Mouse (Mus musculus): ENCODE results near the gene Colgalt1.

DNA sequence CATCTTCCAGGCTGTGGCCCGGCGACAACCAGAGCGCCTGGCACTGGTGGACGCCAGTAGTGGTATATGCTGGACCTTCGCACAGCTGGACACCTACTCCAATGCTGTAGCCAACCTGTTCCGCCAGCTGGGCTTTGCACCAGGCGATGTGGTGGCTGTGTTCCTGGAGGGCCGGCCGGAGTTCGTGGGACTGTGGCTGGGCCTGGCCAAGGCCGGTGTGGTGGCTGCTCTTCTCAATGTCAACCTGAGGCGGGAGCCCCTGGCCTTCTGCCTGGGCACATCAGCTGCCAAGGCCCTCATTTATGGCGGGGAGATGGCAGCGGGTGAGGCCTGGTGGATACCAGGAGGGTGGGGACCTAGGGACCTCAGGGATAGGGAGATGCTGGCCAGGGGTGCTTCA, 31.3 kb upstream of the Colgalt1 start:
- TF ChIP-seq POLR2A (IDR thresholded peaks at IDR 0.05; ENCODE audit: control insufficient read depth, low read depth, low read length) = no peak
- TF ChIP-seq CTCF (IDR thresholded peaks at IDR 0.05; ENCODE audit: control insufficient read depth, insufficient read depth, insufficient replicate concordance, low read depth, low read length) = no peak

Data from testis, adult 2 months (tissue).